Mouse (Mus musculus) urinary bladder, adult 2 months (tissue): ENCODE data around the gene Klf2. TPM values are rescaled to one million over a fixed set of nuclear protein-coding genes. Genes with fewer than 3 reads are reported as not detected.

ENCODE experiments used
- polyA plus RNA-seq: library from polyadenylated mRNA; depleted of rRNA; stranded (reverse); fragments of >200 nt; gene quantifications from 2 replicates; pipeline ENCODE4 v1.2.3, GENCODE M21; 2012; rRNA removed

Klf2 gene
- polyA plus RNA-seq, 1 experiment, result 32.4 TPM

Other genes with a start within 250 kb of the Klf2 start
- not detected in 2 replicates for gene Olfr373, start 235.9 kb upstream of the Klf2 start, polyA plus RNA-seq
- gene Olfr374, start 212.0 kb upstream of the Klf2 start, polyA plus RNA-seq, result not detected in 2 replicates
- gene Tpm4, start 184.1 kb upstream of the Klf2 start, polyA plus RNA-seq, result 200 and 234 TPM in 2 replicates
- gene Rab8a, start 157.8 kb upstream of the Klf2 start, polyA plus RNA-seq, result 82.2 and 89.4 TPM in 2 replicates
- 0.23 and 0.24 TPM in 2 replicates for gene Hsh2d, start 129.4 kb upstream of the Klf2 start, polyA plus RNA-seq
- 0.04 and 0.11 TPM in 2 replicates for gene Cib3, start 106.2 kb upstream of the Klf2 start, polyA plus RNA-seq
- not detected in 2 replicates for gene Gm11034, start 105.4 kb upstream of the Klf2 start, polyA plus RNA-seq
- gene Fam32a, start 99.3 kb upstream of the Klf2 start, polyA plus RNA-seq, result 70.7 and 77.4 TPM in 2 replicates
- 75.1 TPM in 2 replicates for gene Ap1m1, start 79.0 kb upstream of the Klf2 start, polyA plus RNA-seq
- gene Gm10282, start 13.8 kb upstream of the Klf2 start, polyA plus RNA-seq, result 6.2 and 8.5 TPM in 2 replicates
- gene Eps15l1, start 102.4 kb downstream of the Klf2 start, polyA plus RNA-seq, result 52.1 and 54.6 TPM in 2 replicates
- 0.98 and 1.2 TPM in 2 replicates for gene Calr3, start 124.8 kb downstream of the Klf2 start, polyA plus RNA-seq
- gene 1700030K09Rik, start 124.8 kb downstream of the Klf2 start, polyA plus RNA-seq, result 8.7 and 9.3 TPM in 2 replicates
- gene Cherp, start 156.2 kb downstream of the Klf2 start, polyA plus RNA-seq, result 27.4 and 38.5 TPM in 2 replicates
- 21.4 and 22.2 TPM in 2 replicates for gene Slc35e1, start 173.6 kb downstream of the Klf2 start, polyA plus RNA-seq
- 8.9 and 9.8 TPM in 2 replicates for gene Med26, start 229.2 kb downstream of the Klf2 start, polyA plus RNA-seq